Mouse (Mus musculus) lung, adult 18-20 months (tissue): Measurements from ENCODE around the gene Ifngr2.
"Not testable (repeated sequence)": the region's sequence is repeated elsewhere in the genome, so short reads cannot be mapped to it uniquely, and the experiment has no call there.

ENCODE experiments used
- DNase-seq, 2 experiments: peaks; one replicate each; pipeline ENCODE4 v3.0.0; 2022; ENCODE audit warnings: mixed read lengths in 2 of 2

The Ifngr2 gene

GRCm38 (mm10) chr16:91546836-91547741, at the start of gene Ifngr2:
Ifngr2 (plus strand) TSS chr16:91547072.
- peak; percentile 71 to 76 for DNase-seq

GRCm38 (mm10) chr16:91498041-91498440, 48.8 kb upstream of the Ifngr2 start:
- DNase-seq = no peak

- DNase-seq = no peak
Measured at GRCm38 (mm10) chr16:91504701-91505100, 42.2 kb upstream of the Ifngr2 start.

GRCm38 (mm10) chr16:91505116-91505601, 41.7 kb upstream of the Ifngr2 start:
- no peak for DNase-seq

GRCm38 (mm10) chr16:91506396-91506795, 40.5 kb upstream of the Ifngr2 start:
- no peak for DNase-seq

- peak; percentile 78 to 81 for DNase-seq
Measured at GRCm38 (mm10) chr16:91512161-91512787, 34.6 kb upstream of the Ifngr2 start.

GRCm38 (mm10) chr16:91513099-91513498, 33.8 kb upstream of the Ifngr2 start:
- DNase-seq = no peak

GRCm38 (mm10) chr16:91517020-91517419, 29.9 kb upstream of the Ifngr2 start:
- no peak for DNase-seq

GRCm38 (mm10) chr16:91522040-91522439, 24.8 kb upstream of the Ifngr2 start:
- no peak for DNase-seq

GRCm38 (mm10) chr16:91522479-91523309, 24.2 kb upstream of the Ifngr2 start:
- DNase-seq = peak; percentile 79 to 87

- DNase-seq = no peak
Measured at GRCm38 (mm10) chr16:91524206-91524605, 22.7 kb upstream of the Ifngr2 start.

- no peak for DNase-seq
Measured at GRCm38 (mm10) chr16:91526274-91526673, 20.6 kb upstream of the Ifngr2 start.

- DNase-seq = peak; percentile 71 to 76
Measured at GRCm38 (mm10) chr16:91527051-91527450, 19.8 kb upstream of the Ifngr2 start.

- DNase-seq = peak; percentile 18 to 40
Measured at GRCm38 (mm10) chr16:91527500-91527899, 19.4 kb upstream of the Ifngr2 start.

GRCm38 (mm10) chr16:91528578-91528977, 18.3 kb upstream of the Ifngr2 start:
- no peak for DNase-seq

- DNase-seq = not testable (repeated sequence)
Measured at GRCm38 (mm10) chr16:91530830-91531229, 16.0 kb upstream of the Ifngr2 start.

- DNase-seq = no peak
Measured at GRCm38 (mm10) chr16:91531856-91532255, 15.0 kb upstream of the Ifngr2 start.

- DNase-seq = no peak
Measured at GRCm38 (mm10) chr16:91532429-91532828, 14.4 kb upstream of the Ifngr2 start.

- peak in 1 of 2 experiments; percentile 18 for DNase-seq
Measured at GRCm38 (mm10) chr16:91533097-91534001, 13.5 kb upstream of the Ifngr2 start.

- no peak for DNase-seq
Measured at GRCm38 (mm10) chr16:91534477-91534876, 12.4 kb upstream of the Ifngr2 start.

- DNase-seq = no peak
Measured at GRCm38 (mm10) chr16:91534888-91535287, 12.0 kb upstream of the Ifngr2 start.

- no peak for DNase-seq
Measured at GRCm38 (mm10) chr16:91536372-91536771, 10.5 kb upstream of the Ifngr2 start.
